Mouse (Mus musculus) WW6 (cell line): ENCODE measurements around the gene Olfr1029.
"Not testable (repeated sequence)": the region's sequence is repeated elsewhere in the genome, so short reads cannot be mapped to it uniquely, and the experiment has no call there.

Experiments
- DNase-seq: peaks from one replicate; pipeline ENCODE4 v3.0.0-alpha.2; 2013; ENCODE audit warnings: low read depth, low spot score

The Olfr1029 gene

DNA sequence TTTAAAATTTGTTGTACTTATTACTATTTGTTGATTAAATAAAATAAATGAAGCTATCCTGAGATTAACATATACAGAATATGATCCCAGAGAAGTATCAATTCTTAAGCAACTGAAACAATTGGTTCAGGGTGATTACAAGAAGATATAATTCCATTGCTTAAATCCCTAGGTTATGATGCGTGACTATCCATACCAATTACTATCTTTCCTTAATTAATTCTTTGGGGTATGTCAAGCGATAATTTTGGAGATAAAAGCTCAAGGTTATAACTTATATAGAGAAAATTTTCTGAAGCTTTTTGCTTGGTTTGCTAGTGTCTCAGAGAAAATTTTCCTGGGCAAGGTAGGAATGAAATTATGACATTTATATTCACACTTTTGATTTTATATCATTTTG is at the start of gene Olfr1029:
Gene Olfr1029 (plus strand): TSS at position 301 of the 400 bp plus-strand sequence.
- DNase-seq = no peak

GRCm38 (mm10) chr2:85950137-85950536 is 23.6 kb upstream of the Olfr1029 start, which contains the start of gene Olfr1028:
Olfr1028 (plus strand) TSS chr2:85950437.
- DNase-seq = no peak

GRCm38 (mm10) chr2:85978976-85979375 is 5.3 kb downstream of the Olfr1029 start, which contains the start of gene Olfr1030:
Olfr1030 (plus strand) TSS chr2:85979276.
- no peak for DNase-seq

- no peak for DNase-seq
These were observed 16.3 kb downstream of the Olfr1029 start, which contains the start of gene Olfr1031 for GRCm38 (mm10) chr2:85990004-85990403. Olfr1031 (plus strand) TSS chr2:85990304.

GRCm38 (mm10) chr2:86005240-86005639 is 31.5 kb downstream of the Olfr1029 start, which contains the start of gene Olfr1032:
Olfr1032 (plus strand) TSS chr2:86005540.
- no peak for DNase-seq

- DNase-seq = not testable (repeated sequence)
These were observed 46.7 kb downstream of the Olfr1029 start, which contains the start of gene Olfr1033 for GRCm38 (mm10) chr2:86020406-86020805. Olfr1033 (plus strand) TSS chr2:86020633.

DNA sequence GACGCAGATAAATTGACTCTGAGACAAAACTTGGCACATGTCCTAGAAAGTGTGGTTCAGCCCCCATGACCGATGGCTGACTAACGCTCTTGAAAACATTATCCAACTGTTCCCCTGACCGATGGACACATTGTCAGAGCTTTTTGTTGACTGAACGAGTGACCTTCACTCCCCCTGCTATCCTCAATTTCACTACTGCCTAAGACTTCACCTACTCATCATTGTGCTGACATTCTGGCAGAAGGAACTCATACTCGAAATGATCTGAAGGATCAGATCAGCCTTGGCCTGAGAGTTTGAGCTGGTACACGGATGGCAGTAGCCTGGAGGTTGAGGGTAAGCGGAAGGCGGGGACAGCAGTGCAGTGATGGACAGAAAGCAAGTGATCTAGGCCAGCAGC is 47.8 kb downstream of the Olfr1029 start:
- not testable (repeated sequence) for DNase-seq
